ENCODE assay signal across 8 mouse cellular contexts in the genomic region with DNA sequence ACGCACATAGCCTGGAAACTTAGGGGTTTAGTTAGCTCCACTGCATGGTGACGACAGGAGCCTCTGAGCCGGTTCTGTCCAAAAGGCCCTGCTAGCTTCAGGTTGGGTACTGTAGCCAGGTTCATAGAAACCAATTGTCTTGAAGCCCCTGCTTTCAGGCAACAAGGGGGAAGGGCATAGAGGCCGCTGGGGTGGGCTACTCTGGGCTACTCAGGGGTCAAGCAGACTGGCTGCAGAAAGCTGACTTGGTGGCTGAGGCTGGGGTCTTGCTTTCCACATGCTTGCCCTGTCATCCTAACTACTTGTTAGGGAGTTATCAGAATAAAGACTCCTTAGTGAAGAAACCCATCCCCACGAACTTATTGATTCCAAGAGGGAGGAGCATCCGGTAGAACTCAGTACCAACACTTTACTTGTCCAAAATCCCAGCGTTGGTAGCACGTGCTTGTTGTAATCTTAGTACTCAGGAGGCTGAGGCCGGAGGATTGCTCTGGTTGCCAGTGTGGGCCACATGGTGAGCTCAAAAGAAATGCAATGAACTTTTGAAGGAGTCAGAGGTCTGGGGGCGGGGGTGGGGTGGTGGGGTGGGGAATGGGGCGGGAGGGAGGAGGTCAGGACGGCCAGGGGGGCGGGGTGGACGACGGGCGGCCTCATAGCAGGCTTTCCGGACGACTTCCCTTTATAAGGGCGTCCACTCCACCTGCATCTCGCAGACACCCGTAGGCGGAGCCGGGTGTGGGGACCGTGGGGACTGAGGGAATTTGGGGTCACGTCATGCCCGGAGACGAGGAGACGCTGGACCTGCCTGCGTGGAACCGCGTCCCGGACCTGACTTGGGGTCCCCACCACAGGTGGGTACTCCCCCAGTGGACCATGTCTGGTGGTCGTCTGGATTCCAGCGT. TPM values are rescaled to one million over a fixed set of nuclear protein-coding genes. Genes with fewer than 3 reads are reported as not detected.
DNase-seq lines count a peak whose midpoint lies in the region; ATAC-seq and TF ChIP-seq lines count a peak whose summit lies in the region.

TSS of gene Mcoln2 (plus strand) at position 678 of the 902 bp plus-strand sequence.

- no peak within 1 kb of the TSS for H3K27ac ChIP-seq in kidney, adult 2 months (ENCODE audit: insufficient read depth, low read depth, low read length)
- no peak within 1 kb of the TSS for H3K27ac ChIP-seq in embryonic facial prominence, embryonic 14.5 days (replicated peaks; ENCODE audit: low read depth, low read length)
- H3K27ac ChIP-seq in hindbrain, postnatal 0 days = no peak within 1 kb of the TSS
- H3K27ac ChIP-seq in lung, embryonic 14.5 days (ENCODE audit: low read depth) = no peak within 1 kb of the TSS
- peak within 1 kb of the TSS; percentile 82 for H3K27ac ChIP-seq in small intestine, adult 2 months (ENCODE audit: insufficient read depth, low read depth, low read length)

- H3K4me2 ChIP-seq in embryonic facial prominence, embryonic 14.5 days (ENCODE audit: low read depth, low read length) = peak within 1 kb of the TSS; percentile 92
- peak within 1 kb of the TSS; percentile 79 for H3K4me2 ChIP-seq in hindbrain, postnatal 0 days (ENCODE audit: low read depth, low read length)
- H3K4me2 ChIP-seq in lung, embryonic 14.5 days = peak within 1 kb of the TSS; percentile 92

- TF ChIP-seq POLR2A in kidney, adult 2 months (IDR thresholded peaks at IDR 0.05; ENCODE audit: low read depth, low read length) = no peak
- TF ChIP-seq POLR2A in small intestine, adult 2 months (IDR thresholded peaks at IDR 0.05; ENCODE audit: low read depth, low read length) = no peak

- 17% methylated on average over 34 of the region's 34 CpGs for WGBS in kidney, adult 2 months
- WGBS in embryonic facial prominence, embryonic 14.5 days = 20% methylated on average over 20 of the region's 34 CpGs
- WGBS in hindbrain, postnatal 0 days = 19% methylated on average over 24 of the region's 34 CpGs
- 11% methylated on average over 34 of the region's 34 CpGs for WGBS in lung, embryonic 14.5 days
- 12% methylated on average over 34 of the region's 34 CpGs for WGBS in small intestine, adult 2 months

- ATAC-seq in embryonic facial prominence, embryonic 14.5 days (ENCODE audit: low read depth) = no peak
- ATAC-seq in hindbrain, postnatal 0 days = 0 out of 2 replicates have a peak, but pooled peaks have one; percentile 52
- ATAC-seq in lung, embryonic 14.5 days (ENCODE audit: insufficient read depth) = peak; percentile 65; the same call in 1 of the 2 replicates

- H3K4me3 ChIP-seq in kidney, adult 2 months (ENCODE audit: insufficient read depth, low read depth, low read length) = peak within 1 kb of the TSS; percentile 63
- H3K4me3 ChIP-seq in embryonic facial prominence, embryonic 14.5 days (ENCODE audit: low read depth, low read length) = peak within 1 kb of the TSS; percentile 44
- H3K4me3 ChIP-seq in hindbrain, postnatal 0 days (ENCODE audit: low read length) = peak within 1 kb of the TSS; percentile 38
- peak within 1 kb of the TSS; percentile 41 for H3K4me3 ChIP-seq in lung, embryonic 14.5 days (ENCODE audit: low read depth, low read length)
- peak within 1 kb of the TSS; percentile 78 for H3K4me3 ChIP-seq in small intestine, adult 2 months (ENCODE audit: low read depth, low read length)

- DNase-seq in kidney, adult 2 months = no peak
- DNase-seq in kidney, adult 9 months = no peak
- DNase-seq in embryonic facial prominence, embryonic 14.5 days (ENCODE audit: low spot score) = no peak
- DNase-seq in hindbrain, postnatal 0 days (ENCODE audit: low spot score) = no peak
- DNase-seq in lung, embryonic 14.5 days = no peak
- no peak for DNase-seq in cerebellum, postnatal 36 days
- DNase-seq in frontal cortex, postnatal 14 days (ENCODE audit: low spot score in 2 of 2) = no peak

- H3K36me3 ChIP-seq in kidney, adult 2 months (ENCODE audit: control insufficient read depth, insufficient read depth, low read length) = no peaks in the 10 kb centered on the region
- H3K36me3 ChIP-seq in embryonic facial prominence, embryonic 14.5 days (ENCODE audit: control insufficient read depth, insufficient read depth, low read length) = no peaks in the 10 kb centered on the region
- H3K36me3 ChIP-seq in hindbrain, postnatal 0 days (ENCODE audit: insufficient read depth, low read length) = no peaks in the 10 kb centered on the region
- H3K36me3 ChIP-seq in lung, embryonic 14.5 days (ENCODE audit: insufficient read depth) = no peaks in the 10 kb centered on the region
- H3K36me3 ChIP-seq in small intestine, adult 2 months (ENCODE audit: control insufficient read depth, insufficient read depth, low read length) = no peaks in the 10 kb centered on the region

- H3K9me3 ChIP-seq in embryonic facial prominence, embryonic 14.5 days (ENCODE audit: control insufficient read depth, low read length) = 0 out of 2 replicates have a peak, but pooled peaks cover 3% of the 10 kb centered on the region
- no peaks in the 10 kb centered on the region for H3K9me3 ChIP-seq in hindbrain, postnatal 0 days (ENCODE audit: low read length)
- H3K9me3 ChIP-seq in lung, embryonic 14.5 days (ENCODE audit: low read depth, low read length) = no peaks in the 10 kb centered on the region

- peak within 1 kb of the TSS; percentile 59 for H3K9ac ChIP-seq in embryonic facial prominence, embryonic 14.5 days (ENCODE audit: low read depth, low read length)
- 0 out of 2 replicates have a peak within 1 kb of the TSS, but pooled peaks have one; percentile 17 for H3K9ac ChIP-seq in hindbrain, postnatal 0 days (replicated peaks; ENCODE audit: low read length)
- H3K9ac ChIP-seq in lung, embryonic 14.5 days = peak within 1 kb of the TSS; percentile 45

- H3K4me1 ChIP-seq in kidney, adult 2 months (ENCODE audit: control insufficient read depth, insufficient read depth, low read length) = 0 out of 2 replicates have a peak, but pooled peaks cover 4% of the 10 kb centered on the region
- peaks cover 10% of the 10 kb centered on the region for H3K4me1 ChIP-seq in embryonic facial prominence, embryonic 14.5 days (ENCODE audit: control insufficient read depth, insufficient read depth, low read length)
- peaks cover 5% of the 10 kb centered on the region; the same call in 1 of the 2 replicates for H3K4me1 ChIP-seq in hindbrain, postnatal 0 days (ENCODE audit: insufficient read depth, low read length)
- H3K4me1 ChIP-seq in lung, embryonic 14.5 days (ENCODE audit: insufficient read depth) = no peaks in the 10 kb centered on the region
- H3K4me1 ChIP-seq in small intestine, adult 2 months (ENCODE audit: control insufficient read depth, insufficient read depth, insufficient read length, low read length) = peaks cover 6% of the 10 kb centered on the region; the same call in 1 of the 2 replicates

- H3K27me3 ChIP-seq in kidney, adult 2 months (replicated peaks; ENCODE audit: control insufficient read depth, insufficient read depth, low read length) = 0 out of 2 replicates have a peak, but pooled peaks cover 2% of the 10 kb centered on the region
- peaks cover 30% of the 10 kb centered on the region for H3K27me3 ChIP-seq in embryonic facial prominence, embryonic 14.5 days (replicated peaks; ENCODE audit: control insufficient read depth, insufficient read depth, low read length)
- no peaks in the 10 kb centered on the region for H3K27me3 ChIP-seq in hindbrain, postnatal 0 days (ENCODE audit: insufficient read depth, low read length)
- H3K27me3 ChIP-seq in lung, embryonic 14.5 days (ENCODE audit: insufficient read depth, low read length) = no peaks in the 10 kb centered on the region
- no peaks in the 10 kb centered on the region for H3K27me3 ChIP-seq in small intestine, adult 2 months (ENCODE audit: control insufficient read depth, insufficient read depth, low read length)

- no peak for TF ChIP-seq CTCF in kidney, adult 2 months (conservative IDR thresholded peaks at IDR 0.05; ENCODE audit: insufficient read depth, insufficient read length, low read depth, low read length)
- TF ChIP-seq CTCF in hindbrain, postnatal 0 days (IDR thresholded peaks at IDR 0.05; ENCODE audit: low read depth) = no peak
- TF ChIP-seq CTCF in lung, embryonic 14.5 days (IDR thresholded peaks at IDR 0.05; ENCODE audit: low read depth) = no peak
- no peak for TF ChIP-seq CTCF in small intestine, adult 2 months (IDR thresholded peaks at IDR 0.05; ENCODE audit: extremely low read depth, insufficient read length, insufficient replicate concordance, low read depth, low read length)

RNA-seq across cellular contexts. Expression of gene Mcoln2, which starts in this region (rescaled TPM):
- polyA plus RNA-seq in kidney, adult 2 months (2012; rRNA removed) = 3.2 and 3.5 TPM in 2 replicates
- 0.97 and 1.6 TPM in 2 replicates for polyA plus RNA-seq in embryonic facial prominence, embryonic 14.5 days (2014; fragmentation: Nextera tagmentation; extraction: Ambion mirVana)
- not detected in 2 replicates for total RNA-seq in hindbrain, postnatal 0 days (2014; rRNA removed)
- 0.23 and 0.33 TPM in 2 replicates for polyA plus RNA-seq in hindbrain, postnatal 0 days (2015; fragmentation: Nextera tagmentation; extraction: Ambion mirVana)
- 0.32 and 0.33 TPM in 2 replicates for polyA plus RNA-seq in lung, embryonic 14.5 days (2014; fragmentation: Nextera tagmentation; extraction: Ambion mirVana)
- 2.6 and 5.1 TPM in 2 replicates for polyA plus RNA-seq in small intestine, adult 2 months (2012; rRNA removed)

Comparison
In these comparisons a context has a peak if more than half of its experiments do, and no peak if none do; other contexts are left out.
1. Peak in ATAC-seq, H3K4me3 ChIP-seq, H3K9ac ChIP-seq and H3K4me2 ChIP-seq in hindbrain, postnatal 0 days; RNA of the gene not detected or under 1 TPM.
2. Peak in ATAC-seq, H3K4me3 ChIP-seq, H3K9ac ChIP-seq and H3K4me2 ChIP-seq in lung, embryonic 14.5 days; RNA of the gene not detected or under 1 TPM.